Mouse (Mus musculus): Measurements from ENCODE around the gene Macrod1. TPM values are rescaled to one million over a fixed set of nuclear protein-coding genes. Genes with fewer than 3 reads are reported as not detected.

The Macrod1 gene
- 5.2 and 11.2 TPM in 2 replicates for total RNA-seq (2017)

GRCm38 (mm10) chr19:7056248-7057087, at the start of gene Macrod1:
Gene Macrod1 (plus strand): TSS chr19:7056810.
- ATAC-seq (replicated peaks in 1 of 2; ENCODE audit: insufficient read depth in 1 of 2, low FRiP score in 2 of 2, low TSS enrichment in 1 of 2, low read depth in 1 of 2, poor library complexity in 2 of 2, severe bottlenecking in 2 of 2): peak; percentile 64 to 72

GRCm38 (mm10) chr19:7006892-7007593, 49.6 kb upstream of the Macrod1 start:
- no peak for ATAC-seq (replicated peaks in 1 of 2; ENCODE audit: insufficient read depth in 1 of 2, low FRiP score in 2 of 2, low TSS enrichment in 1 of 2, low read depth in 1 of 2, poor library complexity in 2 of 2, severe bottlenecking in 2 of 2)

- no peak for ATAC-seq (replicated peaks in 1 of 2; ENCODE audit: insufficient read depth in 1 of 2, low FRiP score in 2 of 2, low TSS enrichment in 1 of 2, low read depth in 1 of 2, poor library complexity in 2 of 2, severe bottlenecking in 2 of 2)
These were observed 44.2 kb upstream of the Macrod1 start for GRCm38 (mm10) chr19:7012426-7012825.

- no peak for ATAC-seq (replicated peaks in 1 of 2; ENCODE audit: insufficient read depth in 1 of 2, low FRiP score in 2 of 2, low TSS enrichment in 1 of 2, low read depth in 1 of 2, poor library complexity in 2 of 2, severe bottlenecking in 2 of 2)
These were observed 42.6 kb upstream of the Macrod1 start for GRCm38 (mm10) chr19:7013984-7014383.

- no peak for ATAC-seq (replicated peaks in 1 of 2; ENCODE audit: insufficient read depth in 1 of 2, low FRiP score in 2 of 2, low TSS enrichment in 1 of 2, low read depth in 1 of 2, poor library complexity in 2 of 2, severe bottlenecking in 2 of 2)
These were observed 42.0 kb upstream of the Macrod1 start for GRCm38 (mm10) chr19:7014481-7015135.

- ATAC-seq (replicated peaks in 1 of 2; ENCODE audit: insufficient read depth in 1 of 2, low FRiP score in 2 of 2, low TSS enrichment in 1 of 2, low read depth in 1 of 2, poor library complexity in 2 of 2, severe bottlenecking in 2 of 2): peak; percentile 44 to 50
These were observed 38.8 kb upstream of the Macrod1 start for GRCm38 (mm10) chr19:7017541-7018457.

GRCm38 (mm10) chr19:7018546-7018945, 38.1 kb upstream of the Macrod1 start:
- peak in 1 of 2 experiments; percentile 18; a peak in 2 of 4 replicates for ATAC-seq (replicated peaks in 1 of 2; ENCODE audit: insufficient read depth in 1 of 2, low FRiP score in 2 of 2, low TSS enrichment in 1 of 2, low read depth in 1 of 2, poor library complexity in 2 of 2, severe bottlenecking in 2 of 2)

GRCm38 (mm10) chr19:7019191-7019590, 37.4 kb upstream of the Macrod1 start, which contains the start of gene Fermt3:
Gene Fermt3 (minus strand): TSS chr19:7019469.
- ATAC-seq (replicated peaks in 1 of 2; ENCODE audit: insufficient read depth in 1 of 2, low FRiP score in 2 of 2, low TSS enrichment in 1 of 2, low read depth in 1 of 2, poor library complexity in 2 of 2, severe bottlenecking in 2 of 2): peak; percentile 80 to 83

- ATAC-seq (replicated peaks in 1 of 2; ENCODE audit: insufficient read depth in 1 of 2, low FRiP score in 2 of 2, low TSS enrichment in 1 of 2, low read depth in 1 of 2, poor library complexity in 2 of 2, severe bottlenecking in 2 of 2): peak; percentile 44 to 50
These were observed 36.4 kb upstream of the Macrod1 start for GRCm38 (mm10) chr19:7020224-7020641.

GRCm38 (mm10) chr19:7029531-7029930, 27.1 kb upstream of the Macrod1 start:
- no peak for ATAC-seq (replicated peaks in 1 of 2; ENCODE audit: insufficient read depth in 1 of 2, low FRiP score in 2 of 2, low TSS enrichment in 1 of 2, low read depth in 1 of 2, poor library complexity in 2 of 2, severe bottlenecking in 2 of 2)

GRCm38 (mm10) chr19:7034006-7034405, 22.6 kb upstream of the Macrod1 start:
- ATAC-seq (replicated peaks in 1 of 2; ENCODE audit: insufficient read depth in 1 of 2, low FRiP score in 2 of 2, low TSS enrichment in 1 of 2, low read depth in 1 of 2, poor library complexity in 2 of 2, severe bottlenecking in 2 of 2): no peak

GRCm38 (mm10) chr19:7039088-7039720, 17.4 kb upstream of the Macrod1 start:
- ATAC-seq (replicated peaks in 1 of 2; ENCODE audit: insufficient read depth in 1 of 2, low FRiP score in 2 of 2, low TSS enrichment in 1 of 2, low read depth in 1 of 2, poor library complexity in 2 of 2, severe bottlenecking in 2 of 2): no peak

- ATAC-seq (replicated peaks in 1 of 2; ENCODE audit: insufficient read depth in 1 of 2, low FRiP score in 2 of 2, low TSS enrichment in 1 of 2, low read depth in 1 of 2, poor library complexity in 2 of 2, severe bottlenecking in 2 of 2): peak; percentile 98
These were observed 16.6 kb upstream of the Macrod1 start, which contains the start of gene Stip1 for GRCm38 (mm10) chr19:7039841-7040636. Gene Stip1 (minus strand): TSS chr19:7039967.

GRCm38 (mm10) chr19:7040637-7041130, 15.9 kb upstream of the Macrod1 start:
- peak in 1 of 2 experiments; percentile 1; a peak in 1 of 4 replicates for ATAC-seq (replicated peaks in 1 of 2; ENCODE audit: insufficient read depth in 1 of 2, low FRiP score in 2 of 2, low TSS enrichment in 1 of 2, low read depth in 1 of 2, poor library complexity in 2 of 2, severe bottlenecking in 2 of 2)

GRCm38 (mm10) chr19:7041171-7041570, 15.4 kb upstream of the Macrod1 start:
- ATAC-seq (replicated peaks in 1 of 2; ENCODE audit: insufficient read depth in 1 of 2, low FRiP score in 2 of 2, low TSS enrichment in 1 of 2, low read depth in 1 of 2, poor library complexity in 2 of 2, severe bottlenecking in 2 of 2): no peak

Data from hematopoietic stem cell, adult 5-6 weeks (primary cell).